In the genomic region with DNA sequence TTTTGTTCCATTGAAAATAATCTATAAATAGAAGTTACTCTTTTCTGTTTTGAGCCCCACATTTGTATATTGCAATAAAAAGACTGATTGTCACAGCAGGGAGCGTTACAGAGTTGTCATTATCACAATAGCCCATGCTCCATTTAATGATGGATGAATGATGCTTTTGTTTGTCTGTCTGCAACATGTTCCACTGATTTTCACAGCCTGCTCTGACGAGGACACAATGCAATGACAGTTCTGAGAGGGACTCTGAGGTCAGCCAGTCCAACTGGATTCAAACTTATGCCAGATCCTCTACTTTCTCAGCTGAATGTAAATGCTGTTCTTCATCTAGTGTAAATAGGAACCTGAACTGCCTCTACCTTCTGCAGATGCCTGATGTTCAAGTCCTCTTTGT, we compare ENCODE assay signal across 17 mouse cellular contexts.
A peak's percentile ranks its signal among the peaks of the same experiment; 100 is the strongest.
DNase-seq lines count a peak whose midpoint lies in the region; ATAC-seq and TF ChIP-seq lines count a peak whose summit lies in the region.
"Had no signal": no experiment of that assay in that cellular context is flagged by ENCODE, and none has a peak within 500 bp of the region (broad histone marks: within the 10 kb centered on the region; RNA-seq: fewer than 3 reads in every experiment).

No protein-coding gene starts in this region.

- H3K4me2 ChIP-seq in hindbrain, embryonic 13.5 days: no peak overlapping the region
- H3K4me2 ChIP-seq in hindbrain, embryonic 12.5 days (replicated peaks): no peak overlapping the region
- H3K4me2 ChIP-seq in midbrain, postnatal 0 days (ENCODE audit: low read depth, low read length, poor library complexity, severe bottlenecking): no peak overlapping the region
- H3K4me2 ChIP-seq in intestine, embryonic 16.5 days (ENCODE audit: low read depth, low read length): no peak overlapping the region
- H3K4me2 ChIP-seq: heart, embryonic 15.5 days; hindbrain, embryonic 15.5 days; limb, embryonic 13.5 days had no signal

- no peak overlapping the region for H3K27ac ChIP-seq in hindbrain, embryonic 10.5 days
- H3K27ac ChIP-seq in hindbrain, embryonic 13.5 days: no peak overlapping the region
- H3K27ac ChIP-seq in hindbrain, embryonic 12.5 days: no peak overlapping the region
- no peak overlapping the region for H3K27ac ChIP-seq in midbrain, postnatal 0 days (ENCODE audit: low read depth, low read length)
- H3K27ac ChIP-seq in intestine, embryonic 16.5 days (ENCODE audit: low read length): no peak overlapping the region
- H3K27ac ChIP-seq: heart, embryonic 15.5 days; hindbrain, embryonic 15.5 days; limb, embryonic 13.5 days; macrophage; stomach, postnatal 0 days had no signal

- no peaks in the 10 kb centered on the region for H3K27me3 ChIP-seq in hindbrain, embryonic 10.5 days (ENCODE audit: insufficient read depth, poor library complexity, severe bottlenecking)
- H3K27me3 ChIP-seq in hindbrain, embryonic 13.5 days: no peaks in the 10 kb centered on the region
- H3K27me3 ChIP-seq in hindbrain, embryonic 12.5 days: no peaks in the 10 kb centered on the region
- no peaks in the 10 kb centered on the region for H3K27me3 ChIP-seq in midbrain, postnatal 0 days (ENCODE audit: insufficient read depth, low read length)
- no peaks in the 10 kb centered on the region for H3K27me3 ChIP-seq in intestine, embryonic 16.5 days (replicated peaks; ENCODE audit: control insufficient read depth, insufficient read depth, low read length)
- H3K27me3 ChIP-seq: heart, embryonic 15.5 days; hindbrain, embryonic 15.5 days; limb, embryonic 13.5 days had no signal

- peak; percentile 32 for DNase-seq in hindbrain, embryonic 10.5 days (ENCODE audit: low spot score)
- DNase-seq in brain, embryonic 14.5 days (ENCODE audit: low read depth): peak; percentile 87
- DNase-seq in midbrain, postnatal 0 days (ENCODE audit: low spot score): peak; percentile 27
- no peak for DNase-seq in urinary bladder, postnatal 36 days (ENCODE audit: low spot score in 2 of 2)
- no peak for DNase-seq in right cerebral cortex, postnatal 4 days
- DNase-seq: cerebellum, adult 18-20 months; heart, adult 11 months; liver, postnatal 0 days had no signal

- 26% methylated on average over 2 of the region's 2 CpGs for WGBS in hindbrain, embryonic 10.5 days
- WGBS in hindbrain, embryonic 13.5 days: 14% methylated on average over 2 of the region's 2 CpGs
- WGBS in hindbrain, embryonic 12.5 days: 14% methylated on average over 2 of the region's 2 CpGs
- WGBS in midbrain, postnatal 0 days: 18% methylated on average over 2 of the region's 2 CpGs
- WGBS in intestine, embryonic 16.5 days: 47% methylated on average over 2 of the region's 2 CpGs

- no peaks in the 10 kb centered on the region for H3K9me3 ChIP-seq in hindbrain, embryonic 10.5 days
- H3K9me3 ChIP-seq in hindbrain, embryonic 13.5 days: no peaks in the 10 kb centered on the region
- no peaks in the 10 kb centered on the region for H3K9me3 ChIP-seq in hindbrain, embryonic 12.5 days (replicated peaks)
- no peaks in the 10 kb centered on the region for H3K9me3 ChIP-seq in midbrain, postnatal 0 days (ENCODE audit: low read length)
- no peaks in the 10 kb centered on the region for H3K9me3 ChIP-seq in intestine, embryonic 16.5 days (ENCODE audit: control insufficient read depth, low read length)
- H3K9me3 ChIP-seq: heart, embryonic 15.5 days; hindbrain, embryonic 15.5 days; limb, embryonic 13.5 days had no signal

- no peak for TF ChIP-seq POLR2A in brain, embryonic 14.5 days (IDR thresholded peaks at IDR 0.05; ENCODE audit: borderline replicate concordance, extremely low read depth, insufficient read depth, insufficient read length, poor library complexity, severe bottlenecking)

- H3K36me3 ChIP-seq in hindbrain, embryonic 10.5 days: no peaks in the 10 kb centered on the region
- H3K36me3 ChIP-seq in hindbrain, embryonic 13.5 days: no peaks in the 10 kb centered on the region
- H3K36me3 ChIP-seq in hindbrain, embryonic 12.5 days: no peaks in the 10 kb centered on the region
- no peaks in the 10 kb centered on the region for H3K36me3 ChIP-seq in midbrain, postnatal 0 days (ENCODE audit: insufficient read depth, low read length)
- H3K36me3 ChIP-seq in intestine, embryonic 16.5 days (ENCODE audit: control insufficient read depth, insufficient read depth, low read length): no peaks in the 10 kb centered on the region
- H3K36me3 ChIP-seq: heart, embryonic 15.5 days; hindbrain, embryonic 15.5 days; limb, embryonic 13.5 days had no signal

- peaks cover 12% of the 10 kb centered on the region; the same call in 1 of the 2 replicates for H3K4me1 ChIP-seq in hindbrain, embryonic 10.5 days (replicated peaks)
- no peaks in the 10 kb centered on the region for H3K4me1 ChIP-seq in hindbrain, embryonic 13.5 days (replicated peaks)
- H3K4me1 ChIP-seq in hindbrain, embryonic 12.5 days: no peaks in the 10 kb centered on the region
- H3K4me1 ChIP-seq in midbrain, postnatal 0 days (ENCODE audit: insufficient read depth, low read length): no peaks in the 10 kb centered on the region
- H3K4me1 ChIP-seq in intestine, embryonic 16.5 days (ENCODE audit: control insufficient read depth, insufficient read depth, low read length): no peaks in the 10 kb centered on the region
- H3K4me1 ChIP-seq: heart, embryonic 15.5 days; hindbrain, embryonic 15.5 days; limb, embryonic 13.5 days had no signal

- no peak overlapping the region for H3K4me3 ChIP-seq in hindbrain, embryonic 10.5 days
- H3K4me3 ChIP-seq in hindbrain, embryonic 13.5 days: no peak overlapping the region
- no peak overlapping the region for H3K4me3 ChIP-seq in hindbrain, embryonic 12.5 days
- H3K4me3 ChIP-seq in midbrain, postnatal 0 days (ENCODE audit: low read depth, low read length): no peak overlapping the region
- H3K4me3 ChIP-seq in intestine, embryonic 16.5 days (ENCODE audit: low read length): no peak overlapping the region
- H3K4me3 ChIP-seq: heart, embryonic 15.5 days; hindbrain, embryonic 15.5 days; limb, embryonic 13.5 days; myocyte had no signal

- H3K9ac ChIP-seq in hindbrain, embryonic 13.5 days: no peak overlapping the region
- no peak overlapping the region for H3K9ac ChIP-seq in hindbrain, embryonic 12.5 days
- no peak overlapping the region for H3K9ac ChIP-seq in midbrain, postnatal 0 days (replicated peaks; ENCODE audit: low read length, poor library complexity, severe bottlenecking)
- no peak overlapping the region for H3K9ac ChIP-seq in intestine, embryonic 16.5 days (ENCODE audit: low read depth, low read length)
- H3K9ac ChIP-seq: heart, embryonic 15.5 days; hindbrain, embryonic 15.5 days; limb, embryonic 13.5 days; liver, postnatal 0 days had no signal

- ATAC-seq in hindbrain, embryonic 13.5 days (ENCODE audit: low FRiP score): no peak
- ATAC-seq in hindbrain, embryonic 12.5 days (ENCODE audit: low FRiP score): peak; percentile 35; the same call in 1 of the 2 replicates
- no peak for ATAC-seq in midbrain, postnatal 0 days (ENCODE audit: low FRiP score)
- ATAC-seq in intestine, embryonic 16.5 days: no peak
- ATAC-seq: liver, postnatal 0 days had no signal

- no peak for TF ChIP-seq CTCF in brain, embryonic 14.5 days (IDR thresholded peaks at IDR 0.05; ENCODE audit: borderline replicate concordance, extremely low read depth, insufficient read depth, insufficient read length)
- TF ChIP-seq CTCF in midbrain, postnatal 0 days (IDR thresholded peaks at IDR 0.05): no peak

Comparison
In these comparisons a context has a peak if more than half of its experiments do, and no peak if none do; other contexts are left out.
1. DNase-seq: peak in hindbrain, embryonic 10.5 days (single experiment), brain, embryonic 14.5 days (single experiment) and midbrain, postnatal 0 days (single experiment); none in urinary bladder, postnatal 36 days (0 of 2) and right cerebral cortex, postnatal 4 days (single experiment).